Mouse (Mus musculus) ES-E14 (cell line): ENCODE results near the gene Slc38a4. TPM values are rescaled to one million over a fixed set of nuclear protein-coding genes. Genes with fewer than 3 reads are reported as not detected.

Experiments used
- DNase-seq: peaks from one replicate; pipeline ENCODE4 v3.0.0-alpha.2; 2013; ENCODE audit warnings: low read depth, low spot score
- H3K27ac ChIP-seq: 2 replicates; pipeline ENCODE4 v1.5.1; 2012; ENCODE audit warnings: low read depth, mild to moderate bottlenecking, low read length, moderate library complexity, mixed read lengths; ENCODE audit not compliant: poor library complexity, insufficient read depth, severe bottlenecking
- H3K36me3 ChIP-seq: 2 replicates; pipeline ENCODE4 v1.6.1; 2012; ENCODE audit warnings: mild to moderate bottlenecking, low read length, moderate library complexity, mixed read lengths; ENCODE audit not compliant: control insufficient read depth, poor library complexity, insufficient read depth, severe bottlenecking
- H3K4me1 ChIP-seq, 2 experiments: fragments of 150-350 bp in 1 of 2; sonication (generic) in 1 of 2; 2 replicates each; pipeline ENCODE4 v1.6.1; 2012; ENCODE audit warnings: low read length in 2 of 2, mild to moderate bottlenecking in 1 of 2, mixed read lengths in 1 of 2; ENCODE audit not compliant: control insufficient read depth in 2 of 2, insufficient read depth in 2 of 2, poor library complexity in 1 of 2
- H3K4me3 ChIP-seq, 2 experiments: fragments of 150-350 bp in 1 of 2; sonication (generic) in 1 of 2; 2 replicates each; pipeline ENCODE4 v1.5.1; 2012; ENCODE audit warnings: low read length in 2 of 2, low read depth in 1 of 2, mild to moderate bottlenecking in 1 of 2, mixed read lengths in 1 of 2; ENCODE audit not compliant: insufficient read depth in 1 of 2, poor library complexity in 1 of 2, severe bottlenecking in 1 of 2
- H3K9ac ChIP-seq: 2 replicates; pipeline ENCODE4 v1.6.1; 2012; ENCODE audit warnings: low read depth, mild to moderate bottlenecking, low read length, mixed read lengths; ENCODE audit not compliant: poor library complexity, insufficient read depth, severe bottlenecking
- H3K9me3 ChIP-seq: fragments of 150-350 bp; sonication (generic); 2 replicates; pipeline ENCODE4 v1.6.1; 2012; ENCODE audit warnings: low read depth, mild to moderate bottlenecking, low read length; ENCODE audit not compliant: control insufficient read depth, insufficient read depth
- CHD2 ChIP-seq: IDR thresholded peaks from 2 replicates; pipeline ENCODE4 v1.6.1; 2014; ENCODE audit warnings: mild to moderate bottlenecking, low read depth, low read length, inconsistent platforms
- HCFC1 ChIP-seq: IDR thresholded peaks from 2 replicates; pipeline ENCODE4 v1.6.1; 2012; ENCODE audit warnings: low read length, inconsistent platforms, borderline replicate concordance; ENCODE audit not compliant: insufficient read depth
- MAFK ChIP-seq: IDR thresholded peaks from 2 replicates; pipeline ENCODE4 v1.6.1; 2014; ENCODE audit warnings: mild to moderate bottlenecking, low read depth, low read length, inconsistent platforms; ENCODE audit not compliant: insufficient read depth
- ZC3H11A ChIP-seq: IDR thresholded peaks from 2 replicates; pipeline ENCODE4 v1.6.1; 2012; ENCODE audit warnings: low read depth, mild to moderate bottlenecking, inconsistent platforms, low read length, borderline replicate concordance
- ZNF384 ChIP-seq: IDR thresholded peaks from 2 replicates; pipeline ENCODE4 v1.6.1; 2012; ENCODE audit warnings: low read depth, low read length, inconsistent platforms
- in situ Hi-C, 2 experiments: fragments of 600-800 bp; cut with MboI; formaldehyde crosslinking; loops; one replicate each; pipeline ENCODE4 v1.15.1; 2025; ENCODE audit warnings: low sequenced_read_pairs in 2 of 2, inconsistent platforms in 1 of 2; ENCODE audit not compliant: unreplicated experiment in 2 of 2
- total RNA-seq: library from RNA; depleted of rRNA; stranded (reverse); fragments of 300-350 nt; gene quantifications from 2 replicates; pipeline ENCODE4 v1.2.3, GENCODE M21; 2012; rRNA removed

Gene Slc38a4
- total RNA-seq, 1 experiment, result 324 TPM

- Histone ChIP-seq H3K4me3 (no peak overlapping the region), H3K36me3 (no peaks in the 10 kb centered on the region), H3K27ac (0 out of 2 replicates have a peak overlapping the region, but pooled peaks have one; percentile 14), H3K4me1 (peaks cover 0 to 4% of the 10 kb centered on the region in 2 experiments; a peak in 1 of 4 replicates), H3K9ac (no peak overlapping the region), H3K9me3 (no peaks in the 10 kb centered on the region)
- no peak for TF ChIP-seq HCFC1
- TF ChIP-seq CHD2, result no peak
- TF ChIP-seq ZC3H11A, result no peak
- TF ChIP-seq ZNF384, result no peak
- no peak for TF ChIP-seq MAFK
- no peak for DNase-seq
- in situ Hi-C loops, result loop anchor here in 1 of 2 experiments (25.0 kb wide), 1 partner anchor 185 kb away; no protein-coding TSS in a partner anchor
Observed at GRCm38 (mm10) chr15:96952488-96952887, 103.3 kb downstream of the Slc38a4 start.

GRCm38 (mm10) chr15:96951783-96952182 is 104.0 kb downstream of the Slc38a4 start:
- H3K9ac ChIP-seq, result no peak overlapping the region
- no peaks in the 10 kb centered on the region for H3K9me3 ChIP-seq
- no peak overlapping the region for H3K4me3 ChIP-seq
- no peak for DNase-seq
- no peak for TF ChIP-seq HCFC1
- peak; percentile 43; the same call in 1 of the 2 replicates for TF ChIP-seq ZNF384
- TF ChIP-seq MAFK, result no peak
- TF ChIP-seq ZC3H11A, result no peak
- TF ChIP-seq CHD2, result no peak
- peaks cover 0 to 4% of the 10 kb centered on the region in 2 experiments; a peak in 1 of 4 replicates for H3K4me1 ChIP-seq
- no peaks in the 10 kb centered on the region for H3K36me3 ChIP-seq
- H3K27ac ChIP-seq, result no peak overlapping the region
- in situ Hi-C loops, result loop anchor here in 1 of 2 experiments (25.0 kb wide), 1 partner anchor 186 kb away; no protein-coding TSS in a partner anchor

GRCm38 (mm10) chr15:96948471-96948870 is 107.3 kb downstream of the Slc38a4 start:
- Histone ChIP-seq H3K4me3 (no peak overlapping the region), H3K27ac (no peak overlapping the region), H3K9ac (no peak overlapping the region), H3K36me3 (no peaks in the 10 kb centered on the region), H3K4me1 (peaks cover 0 to 2% of the 10 kb centered on the region in 2 experiments; a peak in 1 of 4 replicates), H3K9me3 (no peaks in the 10 kb centered on the region)
- in situ Hi-C loops, result loop anchor here (25.0 kb wide), 2 partner anchors 411 to 436 kb away; no protein-coding TSS in a partner anchor
- TF ChIP-seq ZNF384, result no peak
- no peak for TF ChIP-seq ZC3H11A
- no peak for TF ChIP-seq CHD2
- no peak for TF ChIP-seq HCFC1
- TF ChIP-seq MAFK, result no peak
- DNase-seq, result no peak

Other genes with a start within 250 kb of the Slc38a4 start
- gene Pced1b, start 191.2 kb upstream of the Slc38a4 start, total RNA-seq, result 25.5 and 29.0 TPM in 2 replicates
- 7.2 and 8.5 TPM in 2 replicates for gene Amigo2, start 191.3 kb upstream of the Slc38a4 start, total RNA-seq